Mouse (Mus musculus): Measurements from ENCODE around the gene Arl13b. TPM values are rescaled to one million over a fixed set of nuclear protein-coding genes. Genes with fewer than 3 reads are reported as not detected.

Arl13b gene
- total and polyA plus RNA-seq, 3 experiments, result 9.3 to 14.5 (median 10.9) TPM

DNA sequence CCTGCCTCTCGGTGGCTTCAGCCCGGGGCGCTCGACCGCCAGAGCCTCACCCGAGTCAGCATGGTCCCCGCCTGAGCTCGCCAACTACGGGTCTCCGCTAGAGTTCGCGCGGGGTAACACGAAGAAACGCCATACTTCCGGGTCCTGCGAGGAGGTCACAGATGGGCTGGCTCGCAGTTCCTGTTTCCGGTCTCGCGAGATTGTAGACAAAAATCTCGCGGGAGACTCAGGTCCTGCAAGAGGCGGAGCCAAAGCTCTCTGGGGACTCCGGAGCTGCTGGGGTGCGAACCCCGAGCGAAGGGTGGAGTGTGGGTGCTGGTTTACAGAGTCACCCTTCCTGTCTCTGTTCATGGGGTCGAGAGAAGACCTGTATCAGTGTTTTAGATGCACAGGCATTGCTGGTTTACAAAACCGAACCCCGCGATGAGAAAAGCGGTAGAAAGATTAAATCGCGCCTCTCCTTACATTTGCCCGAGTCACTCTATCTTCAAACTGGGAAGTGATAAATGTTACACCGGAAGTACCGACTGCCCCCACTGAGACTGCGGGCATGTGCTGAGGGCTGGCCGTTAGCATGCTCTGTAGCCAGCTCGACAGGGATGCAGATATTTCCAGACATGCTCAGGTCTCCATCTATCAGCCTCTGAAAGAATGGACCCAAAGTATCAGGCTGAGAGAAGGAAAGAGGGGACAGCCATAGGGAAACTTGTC lies 60.1 kb downstream of the Arl13b start, which contains the start of gene Nsun3 (continued):
- TF ChIP-seq MAZ (IDR thresholded peaks at IDR 0.05; ENCODE audit: low read depth, low read length) (0 out of 2 replicates have a peak, but pooled peaks have one; percentile 60), ZMIZ1 (IDR thresholded peaks at IDR 0.05; ENCODE audit: low read depth, low read length) (peak; percentile 83), CTCF (conservative IDR thresholded peaks at IDR 0.05 in 1 of 2, IDR thresholded peaks at IDR 0.05 in 1 of 2; ENCODE audit: low read depth in 2 of 2, low read length in 2 of 2) (no peak), BHLHE40 (IDR thresholded peaks at IDR 0.05; ENCODE audit: low read depth, low read length) (peak; percentile 72), NELFE (IDR thresholded peaks at IDR 0.05; ENCODE audit: low read depth, low read length) (peak; percentile 97), USF2 (conservative IDR thresholded peaks at IDR 0.05; ENCODE audit: low read depth, low read length) (no peak), TCF12 (IDR thresholded peaks at IDR 0.05; ENCODE audit: low read depth, low read length) (peak; percentile 93), POLR2A (IDR thresholded peaks at IDR 0.05; ENCODE audit: low read depth, low read length) (peak; percentile 99), MAFK (IDR thresholded peaks at IDR 0.05; ENCODE audit: insufficient replicate concordance, low read length) (no peak), EP300 (IDR thresholded peaks at IDR 0.05; ENCODE audit: low read length) (no peak), MAX (IDR thresholded peaks at IDR 0.05; ENCODE audit: low read length) (peak; percentile 99), JUN (IDR thresholded peaks at IDR 0.05; ENCODE audit: insufficient read depth, low read depth, low read length) (no peak), SIN3A (IDR thresholded peaks at IDR 0.05; ENCODE audit: low read length) (peak; percentile 96), ZC3H11A (IDR thresholded peaks at IDR 0.05; ENCODE audit: low read depth, low read length) (no peak), ELF1 (IDR thresholded peaks at IDR 0.05; ENCODE audit: low read depth, low read length) (peak; percentile 100)

DNA sequence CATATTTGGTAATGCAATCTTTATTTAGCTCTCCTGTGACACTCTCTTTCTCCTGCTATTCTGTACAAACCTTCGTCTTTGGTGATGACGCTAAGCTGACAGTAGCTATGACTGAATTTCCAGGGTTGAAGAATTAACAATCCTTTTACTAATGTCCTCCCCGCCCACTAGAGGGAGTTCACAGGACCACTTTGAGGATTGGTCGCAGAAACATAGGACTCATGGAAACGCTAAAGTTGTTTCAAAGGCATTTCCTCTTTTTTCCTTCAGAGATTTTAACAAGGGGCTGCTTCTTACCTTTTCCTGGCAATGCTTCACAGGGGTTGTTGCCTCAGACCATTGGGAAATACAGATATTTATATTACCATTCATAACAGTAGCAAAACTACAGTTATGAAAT lies 64.6 kb downstream of the Arl13b start:
- H3K4me2 ChIP-seq (ENCODE audit: insufficient read depth, low read depth, poor library complexity, severe bottlenecking), result no peak overlapping the region
- H3K27ac ChIP-seq (ENCODE audit: insufficient read depth, low read depth), result no peak overlapping the region
- H3K36me3 ChIP-seq (replicated peaks in 1 of 2; ENCODE audit: control insufficient read depth in 1 of 2, insufficient read depth in 1 of 2, low read length in 1 of 2), result peaks cover 21 to 66% of the 10 kb centered on the region in 2 experiments
- H3K4me3 ChIP-seq (replicated peaks in 1 of 3; ENCODE audit: low read depth in 2 of 3, low read length in 2 of 3, poor library complexity in 1 of 3), result no peak overlapping the region
- peaks cover 6 to 55% of the 10 kb centered on the region in 2 experiments for H3K4me1 ChIP-seq (ENCODE audit: control insufficient read depth in 1 of 2, insufficient read depth in 2 of 2)
- H3K9ac ChIP-seq (ENCODE audit: insufficient read depth, low read depth), result no peak overlapping the region
- in situ Hi-C loops (cut with MboI; ENCODE audit: low pct_ligation_motif_present, low pct_unique_long_range_greater_than_20kb, low sequenced_read_pairs), result no loop called here
- H3K9me3 ChIP-seq (replicated peaks; ENCODE audit: low read length), result no peaks in the 10 kb centered on the region
- peaks cover 21% of the 10 kb centered on the region for H3K79me2 ChIP-seq (replicated peaks; ENCODE audit: control insufficient read depth, extremely low read depth, insufficient read depth, poor library complexity, severe bottlenecking)
- TF ChIP-seq CTCF (conservative IDR thresholded peaks at IDR 0.05 in 1 of 2, IDR thresholded peaks at IDR 0.05 in 1 of 2; ENCODE audit: low read depth in 2 of 2, low read length in 2 of 2) (peak; percentile 47 to 71; a peak in 3 of 4 replicates), SMC3 (IDR thresholded peaks at IDR 0.05; ENCODE audit: low read depth, low read length) (peak; percentile 54), USF1 (IDR thresholded peaks at IDR 0.05; ENCODE audit: low read depth, low read length) (no peak), GABPA (IDR thresholded peaks at IDR 0.05; ENCODE audit: insufficient replicate concordance, low read depth, low read length) (no peak), MEF2A (IDR thresholded peaks at IDR 0.05; ENCODE audit: borderline replicate concordance, low read depth, low read length) (no peak), MAX (IDR thresholded peaks at IDR 0.05; ENCODE audit: low read length) (no peak), RAD21 (IDR thresholded peaks at IDR 0.05; ENCODE audit: low read depth, low read length) (peak; percentile 44), HCFC1 (IDR thresholded peaks at IDR 0.05; ENCODE audit: low read depth, low read length) (no peak)
- no peaks in the 10 kb centered on the region for H3K27me3 ChIP-seq (replicated peaks)
- dilution Hi-C loops (cut with MboI; ENCODE audit: extremely low pct_ligation_motif_present, extremely low pct_unique_long_range_greater_than_20kb, low sequenced_read_pairs), result no loop called here
- peak; percentile 61 for DNase-seq (ENCODE audit: extremely low read depth)

Data from CH12.LX (cell line).